Mouse (Mus musculus): ENCODE measurements around the gene Rslcan18.

DNA sequence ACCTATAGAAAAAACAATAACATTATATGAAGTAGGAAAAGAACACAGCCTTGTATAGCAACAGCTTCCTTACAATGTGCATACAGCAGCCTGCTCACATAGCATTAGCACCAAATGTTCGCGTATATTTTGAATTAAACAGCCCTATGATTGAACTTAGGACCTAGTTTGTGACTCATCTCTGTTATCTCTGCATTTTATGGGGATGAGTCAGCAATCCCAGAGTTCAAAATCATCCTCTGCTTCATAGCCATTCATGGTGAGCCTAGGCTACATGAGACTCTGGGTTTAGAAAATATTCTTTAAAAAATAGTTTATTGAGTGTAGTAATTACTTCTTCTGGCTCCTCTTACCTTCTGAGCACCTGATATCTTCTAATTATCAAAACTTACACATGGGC, 2.8 kb downstream of the Rslcan18 start:
- TF ChIP-seq CTCF (IDR thresholded peaks at IDR 0.05; ENCODE audit: low read depth) (no peak), EP300 (IDR thresholded peaks at IDR 0.05; ENCODE audit: low read depth) (no peak)

All from heart, postnatal 0 days (tissue).